Mouse (Mus musculus): ENCODE measurements around the gene Rpl13a.
A peak's percentile ranks its signal among the peaks of the same experiment; 100 is the strongest.

DNA sequence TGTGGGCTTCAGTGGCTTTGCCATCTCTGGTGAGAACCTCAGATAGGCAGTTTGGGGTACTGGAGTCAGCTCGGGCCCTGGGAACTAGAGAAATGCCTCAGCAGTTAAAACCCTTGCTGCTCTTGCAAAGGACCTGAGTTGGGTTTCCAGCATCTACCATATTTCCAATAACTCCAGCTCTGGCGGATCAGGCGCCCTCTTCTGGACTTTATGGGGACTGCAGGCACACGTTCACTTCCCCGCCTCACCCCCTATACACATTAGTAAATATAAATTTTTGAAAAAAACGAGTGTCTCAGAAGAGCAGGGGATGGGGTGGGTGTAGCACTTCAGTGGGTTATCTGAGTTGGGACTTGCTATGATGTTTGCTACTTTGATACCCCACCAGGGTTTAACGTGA is 44.4 kb upstream of the Rpl13a start:
- TF ChIP-seq CTCF (conservative IDR thresholded peaks at IDR 0.05; ENCODE audit: low read length) (peak; percentile 95), NANOG (IDR thresholded peaks at IDR 0.05; ENCODE audit: borderline replicate concordance, low read length) (no peak), POU5F1 (IDR thresholded peaks at IDR 0.05; ENCODE audit: borderline replicate concordance, low read length) (no peak)
